Mouse (Mus musculus): ENCODE data around the gene Pex26.

DNA sequence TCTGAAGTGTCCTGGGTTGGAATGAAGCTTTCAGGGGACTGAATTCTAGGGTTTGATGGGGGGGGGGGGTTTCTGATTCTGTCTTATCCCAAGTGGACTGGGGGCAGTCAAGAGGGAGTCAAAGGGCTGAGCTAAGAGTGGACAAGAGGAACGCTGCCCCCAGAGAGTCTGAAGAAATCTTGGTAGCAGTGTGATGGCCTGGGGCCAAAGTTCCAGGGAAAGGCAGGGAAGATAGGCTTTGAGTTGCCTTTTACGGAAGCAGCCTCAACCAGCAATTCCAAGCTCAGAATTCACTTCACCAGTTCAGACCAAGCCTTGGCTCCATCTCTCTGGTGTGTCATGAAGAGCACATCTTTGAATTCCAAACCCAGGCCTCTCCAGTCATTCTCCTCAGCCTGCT is 27.4 kb upstream of the Pex26 start:
- no peak for TF ChIP-seq CTCF (IDR thresholded peaks at IDR 0.05; ENCODE audit: borderline replicate concordance, insufficient read depth, low read length)
- no peak for TF ChIP-seq POLR2A (IDR thresholded peaks at IDR 0.05; ENCODE audit: low read depth, low read length)

All from embryonic fibroblast, embryonic 13.5 days (primary cell).